Mouse (Mus musculus): ENCODE measurements around the gene B4galt1.
A peak's percentile ranks its signal among the peaks of the same experiment; 100 is the strongest.

Gene B4galt1

GRCm38 (mm10) chr4:40778656-40779055 is 75.1 kb downstream of the B4galt1 start:
- no peak for DNase-seq (ENCODE audit: low spot score in 2 of 2)

GRCm38 (mm10) chr4:40777116-40777515 is 76.7 kb downstream of the B4galt1 start:
- no peak for DNase-seq (ENCODE audit: low spot score in 2 of 2)

GRCm38 (mm10) chr4:40776416-40776815 is 77.4 kb downstream of the B4galt1 start:
- no peak for DNase-seq (ENCODE audit: low spot score in 2 of 2)

- DNase-seq (ENCODE audit: low spot score in 2 of 2): peak; percentile 57 to 76
These were observed 79.2 kb downstream of the B4galt1 start for GRCm38 (mm10) chr4:40774279-40775259.

- no peak for DNase-seq (ENCODE audit: low spot score in 2 of 2)
These were observed 93.9 kb downstream of the B4galt1 start for GRCm38 (mm10) chr4:40759876-40760275.

- DNase-seq (ENCODE audit: low spot score in 2 of 2): peak; percentile 93 to 96
These were observed 95.9 kb downstream of the B4galt1 start, which contains the start of gene Smu1 for GRCm38 (mm10) chr4:40757780-40758420. TSS of gene Smu1 (minus strand) at chr4:40757923.

GRCm38 (mm10) chr4:40757157-40757779 is 96.5 kb downstream of the B4galt1 start:
- DNase-seq (ENCODE audit: low spot score in 2 of 2): no peak

Data from spleen, postnatal 14 days (tissue).